Comparison of ENCODE assay signal across 24 mouse cellular contexts in the genomic region with DNA sequence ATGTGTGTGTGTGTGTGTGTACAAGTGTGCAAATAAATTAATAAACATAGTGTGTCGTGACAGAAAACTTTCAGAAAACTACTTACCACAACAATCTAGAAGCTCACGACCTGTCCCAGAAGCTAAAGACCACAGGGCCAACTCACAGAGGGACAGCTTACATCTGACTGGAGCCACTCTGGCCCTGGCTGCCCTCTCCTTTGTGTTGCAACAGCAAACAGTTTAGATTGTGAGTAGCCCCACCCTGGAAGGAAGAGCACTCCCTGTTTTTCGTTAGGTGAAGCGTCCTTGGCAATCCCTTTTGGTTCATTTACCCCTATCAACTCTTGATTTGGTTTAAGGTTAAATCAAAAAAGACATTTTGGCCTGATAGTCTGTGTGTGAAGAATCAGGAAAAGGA.
DNase-seq lines count a peak whose midpoint lies in the region; ATAC-seq lines count a peak whose summit lies in the region.
"Had no signal": no experiment of that assay in that cellular context is flagged by ENCODE, and none has a peak within 500 bp of the region (broad histone marks: within the 10 kb centered on the region; RNA-seq: fewer than 3 reads in every experiment).

No protein-coding gene starts in this region.

- no peaks in the 10 kb centered on the region; the same call in 1 of the 2 replicates for H3K27me3 ChIP-seq in liver, embryonic 16.5 days (ENCODE audit: control insufficient read depth, insufficient read depth, low read depth, low read length)
- no peaks in the 10 kb centered on the region for H3K27me3 ChIP-seq in lung, embryonic 15.5 days
- H3K27me3 ChIP-seq: embryonic facial prominence, embryonic 12.5 days had no signal

- no peaks in the 10 kb centered on the region for H3K36me3 ChIP-seq in liver, embryonic 16.5 days (ENCODE audit: control insufficient read depth, insufficient read depth)
- H3K36me3 ChIP-seq in lung, embryonic 15.5 days = no peaks in the 10 kb centered on the region
- H3K36me3 ChIP-seq: embryonic facial prominence, embryonic 12.5 days; heart, embryonic 10.5 days; hindbrain, embryonic 10.5 days; liver, embryonic 15.5 days; midbrain, embryonic 13.5 days had no signal

- H3K9ac ChIP-seq in liver, embryonic 16.5 days (ENCODE audit: low read depth, low read length) = no peak overlapping the region
- H3K9ac ChIP-seq in lung, embryonic 15.5 days = no peak overlapping the region
- H3K9ac ChIP-seq: embryonic facial prominence, embryonic 12.5 days; forebrain, embryonic 13.5 days; liver, embryonic 15.5 days; midbrain, embryonic 13.5 days had no signal

- no peak overlapping the region for H3K4me3 ChIP-seq in liver, embryonic 16.5 days (ENCODE audit: low read depth, low read length)
- no peak overlapping the region for H3K4me3 ChIP-seq in lung, embryonic 15.5 days
- H3K4me3 ChIP-seq: embryonic facial prominence, embryonic 12.5 days; forebrain, embryonic 13.5 days; gastrocnemius, adult 2 months; heart, embryonic 10.5 days; hindbrain, embryonic 10.5 days; layer of hippocampus, adult 2 months; liver, embryonic 15.5 days; midbrain, embryonic 13.5 days had no signal

- 44% methylated on average over 4 of the region's 4 CpGs for WGBS in liver, embryonic 16.5 days (ENCODE audit: insufficient replicate concordance)
- WGBS in lung, embryonic 15.5 days = 41% methylated on average over 4 of the region's 4 CpGs

- 0 out of 2 replicates have a peak, but pooled peaks have one; percentile 43 for ATAC-seq in liver, embryonic 16.5 days (ENCODE audit: low read depth)
- ATAC-seq in lung, embryonic 15.5 days (ENCODE audit: borderline replicate concordance, extremely low read depth, low FRiP score, low TSS enrichment) = peak; percentile 50; the same call in 1 of the 2 replicates
- ATAC-seq: forebrain, embryonic 13.5 days; hindbrain, postnatal 0 days; intestine, embryonic 16.5 days had no signal

- H3K9me3 ChIP-seq in liver, embryonic 16.5 days (replicated peaks; ENCODE audit: control insufficient read depth, low read length) = no peaks in the 10 kb centered on the region
- no peaks in the 10 kb centered on the region for H3K9me3 ChIP-seq in lung, embryonic 15.5 days
- H3K9me3 ChIP-seq: heart, embryonic 10.5 days; liver, embryonic 15.5 days; midbrain, embryonic 13.5 days had no signal

- DNase-seq in liver (no peak), R1 (ENCODE audit: low read depth, low spot score) (peak; percentile 54)
- DNase-seq in lung, postnatal 36 days = peak; percentile 77
- DNase-seq in cerebellum, postnatal 4 days (ENCODE audit: low spot score in 2 of 2) = no peak
- DNase-seq in embryo, embryonic 10.5 days (ENCODE audit: low spot score) = no peak
- DNase-seq in cerebellum, adult 11 months = no peak
- DNase-seq: B cell, adult 2 months; cerebellum, adult 9-10 months; gastrocnemius, adult 2 months; kidney, postnatal 25 days; layer of hippocampus, postnatal 36 days; thymus, adult 2 months had no signal

- no peak overlapping the region for H3K27ac ChIP-seq in liver, embryonic 16.5 days (ENCODE audit: low read length)
- no peak overlapping the region for H3K27ac ChIP-seq in lung, embryonic 15.5 days
- H3K27ac ChIP-seq: embryonic facial prominence, embryonic 12.5 days; forebrain, embryonic 13.5 days; gastrocnemius, adult 2 months; heart, embryonic 10.5 days; hindbrain, postnatal 0 days; layer of hippocampus, adult 2 months; liver, embryonic 15.5 days; midbrain, embryonic 13.5 days; stomach, postnatal 0 days had no signal

- H3K4me2 ChIP-seq in liver, embryonic 16.5 days (ENCODE audit: low read depth, low read length) = no peak overlapping the region
- no peak overlapping the region for H3K4me2 ChIP-seq in lung, embryonic 15.5 days
- H3K4me2 ChIP-seq: embryonic facial prominence, embryonic 12.5 days; forebrain, embryonic 13.5 days; liver, embryonic 15.5 days; midbrain, embryonic 13.5 days had no signal

- no peaks in the 10 kb centered on the region for H3K4me1 ChIP-seq in liver, embryonic 16.5 days (ENCODE audit: control insufficient read depth, low read depth, low read length)
- peaks cover 24% of the 10 kb centered on the region for H3K4me1 ChIP-seq in lung, embryonic 15.5 days
- H3K4me1 ChIP-seq: liver, embryonic 15.5 days had no signal

Comparison
In these comparisons a context has a peak if more than half of its experiments do, and no peak if none do; other contexts are left out.
1. DNase-seq: peak in R1 (single experiment) and lung, postnatal 36 days (single experiment); none in liver (single experiment), cerebellum, postnatal 4 days (0 of 2), embryo, embryonic 10.5 days (single experiment) and cerebellum, adult 11 months (single experiment).